Mouse (Mus musculus) spleen, adult 2 months (tissue): ENCODE data around the gene Tapt1.

ENCODE experiments used
- CTCF ChIP-seq: fragments of 200-500 bp; IDR thresholded peaks from 2 replicates; pipeline ENCODE4 v1.5.1; 2011; ENCODE audit warnings: mild to moderate bottlenecking, inconsistent platforms; ENCODE audit not compliant: insufficient read depth, insufficient read length, insufficient replicate concordance; ENCODE audit errors: extremely low read depth
- POLR2A ChIP-seq: fragments of 200-500 bp; IDR thresholded peaks from 2 replicates; pipeline ENCODE4 v1.6.1; 2011; ENCODE audit warnings: low read depth, low read length, inconsistent platforms

GRCm38 (mm10) chr5:44164233-44164776 lies 62.1 kb downstream of the Tapt1 start:
- TF ChIP-seq CTCF (no peak), POLR2A (no peak)
